Mouse (Mus musculus) bone marrow macrophage, adult 2 months (primary cell): ENCODE measurements around the gene Ccnb1. TPM values are rescaled to one million over a fixed set of nuclear protein-coding genes. Genes with fewer than 3 reads are reported as not detected.
"Not testable (repeated sequence)": the region's sequence is repeated elsewhere in the genome, so short reads cannot be mapped to it uniquely, and the experiment has no call there.

Experiments used
- H3K27ac ChIP-seq: 2 replicates; pipeline ENCODE4 v1.5.1; 2012; ENCODE audit warnings: low read depth, low read length; ENCODE audit not compliant: insufficient read depth
- H3K4me1 ChIP-seq: 2 replicates; pipeline ENCODE4 v1.6.1; 2012; ENCODE audit warnings: low read length; ENCODE audit not compliant: control insufficient read depth, insufficient read depth
- H3K4me3 ChIP-seq: 2 replicates; pipeline ENCODE4 v1.5.1; 2012; ENCODE audit warnings: mild to moderate bottlenecking, low read length, moderate library complexity; ENCODE audit not compliant: insufficient read depth
- CTCF ChIP-seq: IDR thresholded peaks from 2 replicates; pipeline ENCODE4 v1.5.1; 2012; ENCODE audit warnings: low read depth, mild to moderate bottlenecking, low read length, moderate library complexity
- POLR2A ChIP-seq: IDR thresholded peaks from 2 replicates; pipeline ENCODE4 v1.6.1; 2012; ENCODE audit warnings: mild to moderate bottlenecking, low read depth, low read length, borderline replicate concordance
- polyA plus RNA-seq: library from polyadenylated mRNA; stranded (reverse); fragments of >200 nt; gene quantifications from 2 replicates; pipeline ENCODE4 v1.2.4, GENCODE M21; 2012; ENCODE audit not compliant: missing spikeins, insufficient read depth, insufficient read length

The Ccnb1 gene
- polyA plus RNA-seq, 1 experiment = 42.5 TPM

GRCm38 (mm10) chr13:100814451-100814850, 28.1 kb upstream of the Ccnb1 start:
- Histone ChIP-seq H3K27ac (no peak overlapping the region), H3K4me1 (no peaks in the 10 kb centered on the region), H3K4me3 (no peak overlapping the region)
- TF ChIP-seq POLR2A (no peak), CTCF (no peak)

- no peak overlapping the region for H3K4me3 ChIP-seq
- H3K27ac ChIP-seq = no peak overlapping the region
- no peaks in the 10 kb centered on the region for H3K4me1 ChIP-seq
- TF ChIP-seq CTCF = no peak
- no peak for TF ChIP-seq POLR2A
Measured at GRCm38 (mm10) chr13:100805776-100806175, 19.4 kb upstream of the Ccnb1 start.

DNA sequence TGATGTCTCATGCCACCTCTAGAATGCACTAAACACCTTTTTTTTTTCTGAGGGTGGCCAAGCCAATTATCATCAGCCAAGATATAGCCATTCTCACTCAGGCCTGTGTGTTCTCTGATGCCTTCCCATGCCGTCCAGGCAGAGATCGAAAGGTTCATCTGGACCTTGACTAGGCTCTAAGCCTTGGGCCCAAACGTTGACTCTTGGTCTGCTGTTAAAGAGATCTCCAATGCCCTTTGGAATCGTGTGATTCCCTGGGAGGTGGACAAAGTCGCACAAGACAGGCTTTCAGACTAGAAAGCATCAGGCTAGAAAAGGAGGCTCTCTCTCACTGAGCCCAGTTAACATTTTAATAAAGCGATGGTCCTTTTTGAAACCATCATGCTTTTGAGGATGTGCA, 10.8 kb upstream of the Ccnb1 start:
- no peak for TF ChIP-seq POLR2A
- TF ChIP-seq CTCF = no peak
- no peaks in the 10 kb centered on the region for H3K4me1 ChIP-seq
- H3K27ac ChIP-seq = no peak overlapping the region
- no peak overlapping the region for H3K4me3 ChIP-seq

DNA sequence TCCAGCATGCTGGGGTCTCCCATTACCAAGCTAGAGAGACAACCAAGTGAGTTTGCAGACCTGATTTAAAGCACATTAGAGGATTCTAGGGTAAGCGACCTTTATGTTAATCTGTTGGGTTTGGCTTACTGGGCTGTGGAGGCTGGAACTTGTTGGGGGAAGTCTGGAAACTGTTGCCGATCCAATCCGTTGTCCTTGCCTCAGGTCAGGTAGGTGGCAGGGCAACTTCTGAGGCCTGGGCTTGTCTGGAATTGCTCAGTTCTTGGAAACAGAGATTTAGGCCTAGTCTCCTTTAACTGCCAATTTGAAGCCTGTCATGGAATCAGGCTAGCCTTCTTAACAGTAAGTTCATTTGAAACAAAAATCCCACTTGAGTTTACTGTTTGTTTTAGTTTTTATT, 2.7 kb upstream of the Ccnb1 start:
- H3K27ac ChIP-seq = no peak overlapping the region
- H3K4me3 ChIP-seq = no peak overlapping the region
- TF ChIP-seq CTCF = no peak
- TF ChIP-seq POLR2A = no peak
- H3K4me1 ChIP-seq = peaks cover 2% of the 10 kb centered on the region

DNA sequence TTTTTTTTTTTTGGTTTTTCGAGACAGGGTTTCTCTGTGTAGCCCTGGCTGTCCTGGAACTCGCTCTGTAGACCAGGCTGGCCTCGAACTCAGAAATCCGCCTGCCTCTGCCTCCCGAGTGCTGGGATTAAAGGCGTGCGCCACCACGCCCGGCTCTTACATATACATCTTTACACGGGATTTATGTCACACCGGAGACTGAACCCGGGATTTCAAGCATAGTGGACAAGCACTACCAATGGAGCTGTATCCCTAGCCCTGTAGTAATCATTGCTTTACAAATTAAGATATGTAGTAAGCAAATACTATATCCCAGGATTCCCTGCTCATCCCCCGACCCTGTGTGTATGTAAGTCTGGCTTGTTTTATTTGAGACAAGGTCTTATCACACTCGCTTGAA, 1.7 kb upstream of the Ccnb1 start:
- not testable (repeated sequence) for H3K27ac ChIP-seq, H3K4me1 ChIP-seq, H3K4me3 ChIP-seq

- TF ChIP-seq CTCF (no peak), POLR2A (no peak)
- Histone ChIP-seq H3K4me3 (no peak overlapping the region), H3K27ac (no peak overlapping the region), H3K4me1 (peaks cover 5% of the 10 kb centered on the region)
Measured at GRCm38 (mm10) chr13:100787316-100788010, 1.1 kb upstream of the Ccnb1 start.

DNA sequence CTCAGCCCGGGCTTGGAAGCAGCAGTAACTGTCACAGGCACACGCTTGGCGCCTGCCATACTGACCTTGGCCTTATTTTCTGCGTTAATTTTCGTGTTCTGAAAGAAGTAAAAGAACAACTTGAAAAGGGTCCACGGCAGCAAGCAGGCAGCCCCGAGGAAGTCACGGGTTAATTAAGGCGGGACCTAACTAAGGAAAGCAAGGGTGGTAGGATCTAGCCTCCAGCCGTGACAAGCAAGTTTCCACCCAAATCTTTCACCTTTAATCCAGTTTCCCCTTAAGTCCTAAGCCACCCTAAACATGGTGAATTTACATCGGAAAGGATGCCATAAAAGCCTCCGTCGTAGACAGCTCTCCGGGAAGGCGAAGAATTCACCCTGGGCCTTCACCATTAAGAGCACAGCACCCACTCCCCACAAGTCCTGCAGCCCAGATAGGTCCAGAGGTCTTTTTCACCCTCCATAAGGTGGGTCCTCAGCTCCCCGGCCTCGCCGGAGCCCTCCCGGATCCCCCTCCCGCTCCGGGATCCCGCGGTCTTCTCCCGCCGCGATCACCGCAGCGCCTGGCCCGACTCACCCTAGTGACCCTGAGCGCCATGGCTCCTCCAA, 460 bp downstream of the Ccnb1 start:
- Histone ChIP-seq H3K27ac (peak overlapping the region; percentile 58), H3K4me1 (peaks cover 5% of the 10 kb centered on the region), H3K4me3 (peak overlapping the region; percentile 91)
- TF ChIP-seq POLR2A (no peak), CTCF (no peak)

- H3K4me1 ChIP-seq = 0 out of 2 replicates have a peak, but pooled peaks cover 3% of the 10 kb centered on the region
- no peak overlapping the region for H3K4me3 ChIP-seq
- H3K27ac ChIP-seq = no peak overlapping the region
- TF ChIP-seq POLR2A = no peak
- TF ChIP-seq CTCF = no peak
Measured at GRCm38 (mm10) chr13:100777491-100777890, 8.9 kb downstream of the Ccnb1 start.

- no peak for TF ChIP-seq CTCF
- no peak for TF ChIP-seq POLR2A
- Histone ChIP-seq H3K4me3 (no peak overlapping the region), H3K27ac (no peak overlapping the region), H3K4me1 (0 out of 2 replicates have a peak, but pooled peaks cover 3% of the 10 kb centered on the region)
Measured at GRCm38 (mm10) chr13:100776710-100777109, 9.7 kb downstream of the Ccnb1 start.

GRCm38 (mm10) chr13:100776056-100776419, 10.3 kb downstream of the Ccnb1 start:
- TF ChIP-seq POLR2A = no peak
- TF ChIP-seq CTCF = no peak

More at GRCm38 (mm10) chr13:100776056-100776419, 10.3 kb downstream of the Ccnb1 start:
- H3K27ac ChIP-seq = no peak overlapping the region
- 0 out of 2 replicates have a peak, but pooled peaks cover 3% of the 10 kb centered on the region for H3K4me1 ChIP-seq
- H3K4me3 ChIP-seq = peak overlapping the region; percentile 97
